Mouse (Mus musculus): Measurements from ENCODE around the gene Gm813. TPM values are rescaled to one million over a fixed set of nuclear protein-coding genes. Genes with fewer than 3 reads are reported as not detected.

Gm813 gene
- polyA plus RNA-seq, 1 experiment from 2014 or later, result not detected

- Histone ChIP-seq H3K27ac (no peak overlapping the region), H3K27me3 (replicated peaks) (no peaks in the 10 kb centered on the region), H3K9me3 (replicated peaks) (no peaks in the 10 kb centered on the region), H3K36me3 (no peaks in the 10 kb centered on the region), H3K4me2 (no peak overlapping the region), H3K9ac (no peak overlapping the region), H3K4me1 (peaks cover 26% of the 10 kb centered on the region), H3K4me3 (no peak overlapping the region)
- WGBS (ENCODE audit: insufficient replicate concordance), result 77% methylated on average over 6 of the region's 6 CpGs
- ATAC-seq, result no peak
Observed at GRCm38 (mm10) chr16:58600846-58601245, 15.9 kb downstream of the Gm813 start.

GRCm38 (mm10) chr16:58591299-58591698 is 25.5 kb downstream of the Gm813 start:
- H3K4me2 ChIP-seq, result no peak overlapping the region

GRCm38 (mm10) chr16:58589444-58589843 is 27.3 kb downstream of the Gm813 start:
- H3K9me3 ChIP-seq (replicated peaks), result no peaks in the 10 kb centered on the region
- no peaks in the 10 kb centered on the region for H3K4me1 ChIP-seq
- H3K27ac ChIP-seq, result no peak overlapping the region
- no peak for ATAC-seq
- H3K9ac ChIP-seq, result no peak overlapping the region
- H3K27me3 ChIP-seq (replicated peaks), result no peaks in the 10 kb centered on the region
- H3K36me3 ChIP-seq, result no peaks in the 10 kb centered on the region
- H3K4me2 ChIP-seq, result no peak overlapping the region
- H3K4me3 ChIP-seq, result no peak overlapping the region

More at GRCm38 (mm10) chr16:58591299-58591698, 25.5 kb downstream of the Gm813 start:
- Histone ChIP-seq H3K9ac (no peak overlapping the region), H3K9me3 (replicated peaks) (no peaks in the 10 kb centered on the region), H3K4me1 (no peaks in the 10 kb centered on the region), H3K36me3 (no peaks in the 10 kb centered on the region), H3K27ac (no peak overlapping the region), H3K4me3 (no peak overlapping the region), H3K27me3 (replicated peaks) (no peaks in the 10 kb centered on the region)
- no peak for ATAC-seq
- WGBS (ENCODE audit: insufficient replicate concordance), result 69% methylated on average over 3 of the region's 3 CpGs

- Histone ChIP-seq H3K9ac (no peak overlapping the region), H3K27me3 (replicated peaks) (no peaks in the 10 kb centered on the region), H3K27ac (no peak overlapping the region), H3K4me3 (no peak overlapping the region), H3K4me2 (no peak overlapping the region), H3K4me1 (no peaks in the 10 kb centered on the region), H3K9me3 (replicated peaks) (no peaks in the 10 kb centered on the region), H3K36me3 (no peaks in the 10 kb centered on the region)
- no peak for ATAC-seq
- 79% methylated on average over 6 of the region's 6 CpGs for WGBS (ENCODE audit: insufficient replicate concordance)
Observed at GRCm38 (mm10) chr16:58573949-58574722, 42.6 kb downstream of the Gm813 start.

- Histone ChIP-seq H3K36me3 (no peaks in the 10 kb centered on the region), H3K27me3 (replicated peaks) (no peaks in the 10 kb centered on the region), H3K4me2 (no peak overlapping the region), H3K9me3 (replicated peaks) (no peaks in the 10 kb centered on the region), H3K4me1 (no peaks in the 10 kb centered on the region), H3K27ac (no peak overlapping the region), H3K4me3 (no peak overlapping the region), H3K9ac (no peak overlapping the region)
- ATAC-seq, result no peak
Observed at GRCm38 (mm10) chr16:58570694-58571264, 46.0 kb downstream of the Gm813 start.

Other genes with a start within 250 kb of the Gm813 start
- gene Dcbld2, start 208.5 kb downstream of the Gm813 start, polyA plus RNA-seq (2016; fragmentation: Nextera tagmentation; extraction: Ambion mirVana), result 4.7 and 6.1 TPM in 2 replicates
- 60.1 TPM in 2 replicates for gene St3gal6, start 92.7 kb downstream of the Gm813 start, polyA plus RNA-seq (2016; fragmentation: Nextera tagmentation; extraction: Ambion mirVana)
- not detected in 2 replicates for gene E330017A01Rik, start 21.8 kb upstream of the Gm813 start, polyA plus RNA-seq (2016; fragmentation: Nextera tagmentation; extraction: Ambion mirVana)
- 692 and 703 TPM in 2 replicates for gene Cpox, start 53.3 kb upstream of the Gm813 start, polyA plus RNA-seq (2016; fragmentation: Nextera tagmentation; extraction: Ambion mirVana)
- not detected in 2 replicates for gene Gpr15, start 102.1 kb upstream of the Gm813 start, polyA plus RNA-seq (2016; fragmentation: Nextera tagmentation; extraction: Ambion mirVana)
- 41.3 and 41.8 TPM in 2 replicates for gene Cldnd1, start 110.9 kb upstream of the Gm813 start, polyA plus RNA-seq (2016; fragmentation: Nextera tagmentation; extraction: Ambion mirVana)
- not detected in 2 replicates for gene Olfr172, start 146.2 kb upstream of the Gm813 start, polyA plus RNA-seq (2016; fragmentation: Nextera tagmentation; extraction: Ambion mirVana)
- gene Olfr173, start 183.3 kb upstream of the Gm813 start, polyA plus RNA-seq (2016; fragmentation: Nextera tagmentation; extraction: Ambion mirVana), result not detected in 2 replicates
- gene Olfr175-ps1, start 209.8 kb upstream of the Gm813 start, polyA plus RNA-seq (2016; fragmentation: Nextera tagmentation; extraction: Ambion mirVana), result not detected in 2 replicates